Mouse (Mus musculus) MN1 (cell line): ENCODE measurements around the gene Tpm3.

Experiments
- DNase-seq: peaks from one replicate; pipeline ENCODE4 v3.0.0-alpha.2; 2016; ENCODE audit warnings: low spot score

Tpm3 gene

GRCm38 (mm10) chr3:90072294-90072693 lies at the start of gene Tpm3:
Tpm3 (plus strand) TSS chr3:90072649.
- DNase-seq = no peak

DNA sequence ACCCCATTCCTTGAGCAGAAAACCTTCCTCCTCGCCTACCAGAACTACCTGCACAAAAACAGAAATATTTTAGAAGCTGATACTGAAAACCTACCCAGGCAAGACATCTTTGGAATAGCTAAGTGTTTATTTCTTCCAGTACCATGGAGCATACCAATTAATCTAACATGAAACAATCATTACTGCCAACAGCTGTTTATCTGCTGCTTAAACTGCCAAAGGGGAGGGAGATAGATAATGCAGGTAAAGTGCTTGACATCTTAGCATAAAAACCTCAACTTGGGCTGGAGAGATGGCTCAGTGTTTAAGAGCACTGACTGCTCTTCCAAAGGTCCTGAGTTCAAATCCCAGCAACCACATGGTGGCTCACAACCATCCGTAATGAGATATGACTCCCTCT lies 37.8 kb upstream of the Tpm3 start:
- no peak for DNase-seq

GRCm38 (mm10) chr3:90036263-90036662 lies 36.2 kb upstream of the Tpm3 start:
- DNase-seq = no peak

GRCm38 (mm10) chr3:90049691-90050090 lies 22.8 kb upstream of the Tpm3 start:
- DNase-seq = no peak

DNA sequence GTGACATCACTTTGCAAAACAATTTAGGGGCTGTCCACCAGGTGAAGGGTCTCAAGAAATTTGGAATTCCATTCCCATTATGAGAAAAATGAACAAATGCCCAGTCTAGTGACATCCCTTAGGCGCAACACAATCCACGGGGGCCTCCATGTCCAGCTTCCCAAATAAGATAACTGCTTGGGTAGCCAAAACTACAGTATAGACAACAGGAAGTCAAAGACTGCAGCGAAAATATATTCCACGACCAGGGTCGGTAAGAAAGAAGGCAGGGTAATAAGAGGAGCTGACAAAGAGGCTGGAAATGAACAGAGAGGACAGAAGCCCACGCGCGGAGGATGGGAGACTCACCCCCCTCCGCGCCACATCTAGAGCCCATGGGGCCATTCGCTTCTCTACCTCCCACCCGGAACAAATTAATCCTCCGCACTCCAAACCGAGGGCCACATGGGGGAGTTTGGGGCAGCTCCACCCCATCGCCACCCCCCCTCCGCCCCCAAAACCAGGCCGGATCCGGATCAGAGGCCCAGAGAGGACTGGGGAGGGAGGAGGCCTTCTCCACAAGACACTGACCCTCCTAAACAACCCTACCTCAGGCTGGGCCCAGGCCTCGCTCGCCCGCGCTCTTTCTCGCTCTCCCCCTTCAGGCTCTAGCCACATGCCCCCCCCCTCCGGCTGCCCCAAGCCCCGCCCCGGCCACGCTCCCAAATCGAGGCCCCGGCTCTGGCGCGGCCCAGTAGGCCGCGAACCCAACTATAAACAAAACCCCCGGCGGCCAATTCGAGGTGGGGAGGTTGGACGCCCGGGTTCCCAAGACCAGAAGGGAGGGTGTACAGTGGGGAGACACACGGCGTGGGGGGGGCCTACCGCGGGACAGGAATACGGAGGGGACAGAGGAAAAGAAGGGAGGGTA lies 20.8 kb upstream of the Tpm3 start, which contains the start of gene 4933434E20Rik:
Gene 4933434E20Rik (plus strand): TSS at position 196 of the 910 bp plus-strand sequence.
- DNase-seq = peak; percentile 70

- DNase-seq = peak; percentile 98
These were observed 19.9 kb upstream of the Tpm3 start, which contains the start of gene Ubap2l for GRCm38 (mm10) chr3:90052351-90053241. Ubap2l (minus strand) TSS chr3:90052628.

DNA sequence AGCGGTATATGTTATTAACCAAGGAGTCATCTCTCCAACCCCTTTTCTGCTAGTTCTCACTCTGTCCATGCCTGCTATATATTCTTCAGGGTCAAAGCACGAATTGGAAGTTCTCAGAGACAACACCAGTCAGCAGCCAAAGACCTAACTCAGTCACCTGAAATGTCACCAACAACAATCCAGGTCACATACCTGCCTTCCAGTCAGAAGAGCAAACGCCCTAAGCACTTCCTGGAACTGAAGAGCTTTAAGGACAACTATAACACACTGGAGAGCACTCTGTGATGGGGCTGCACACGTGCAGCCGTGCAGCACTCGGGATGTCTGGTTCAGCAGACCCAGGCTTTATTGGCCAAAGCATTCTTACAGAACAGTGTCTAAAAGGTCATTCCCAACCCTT lies 10.9 kb upstream of the Tpm3 start:
- DNase-seq = no peak

GRCm38 (mm10) chr3:90062539-90062938 lies 9.9 kb upstream of the Tpm3 start:
- no peak for DNase-seq

DNA sequence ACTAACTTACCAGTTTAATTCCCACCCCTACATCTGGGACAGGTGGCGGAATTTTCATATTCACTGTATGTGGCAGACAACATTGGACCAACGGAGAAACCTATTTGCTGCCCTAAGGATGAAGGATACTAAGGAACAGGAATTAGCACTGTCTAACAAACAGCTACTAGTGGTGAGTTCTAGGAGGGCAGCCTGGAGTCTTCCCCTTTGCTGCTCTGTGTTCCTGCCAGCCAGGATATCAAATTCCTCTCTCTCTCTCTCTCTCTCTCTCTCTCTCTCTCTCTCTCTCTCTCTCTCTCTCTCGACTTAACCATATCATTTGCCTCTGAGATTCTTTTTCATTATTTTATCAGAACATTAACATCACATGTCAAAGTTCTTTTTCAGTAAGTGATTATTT lies 8.1 kb upstream of the Tpm3 start:
- no peak for DNase-seq

GRCm38 (mm10) chr3:90065553-90065952 lies 6.9 kb upstream of the Tpm3 start:
- DNase-seq = peak; percentile 70

DNA sequence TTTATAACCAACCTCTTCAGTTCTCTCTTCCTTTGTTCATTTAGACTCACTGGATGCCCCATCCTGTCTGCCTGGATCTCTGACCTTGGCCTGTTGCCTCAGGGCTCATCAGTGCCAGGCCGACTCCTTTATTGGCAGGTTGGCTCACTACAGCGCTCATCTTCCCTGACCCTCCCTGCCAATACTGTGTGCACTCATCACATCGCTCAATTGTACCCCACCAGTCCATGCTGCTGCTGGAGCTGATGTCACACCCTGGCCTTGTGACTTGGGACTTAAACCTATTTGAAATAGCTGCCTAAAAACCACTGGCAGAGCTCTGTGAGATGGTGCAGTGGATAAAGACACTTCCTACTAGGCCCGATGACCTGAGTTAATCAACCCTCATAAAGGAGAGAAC lies 4.6 kb upstream of the Tpm3 start:
- DNase-seq = no peak

DNA sequence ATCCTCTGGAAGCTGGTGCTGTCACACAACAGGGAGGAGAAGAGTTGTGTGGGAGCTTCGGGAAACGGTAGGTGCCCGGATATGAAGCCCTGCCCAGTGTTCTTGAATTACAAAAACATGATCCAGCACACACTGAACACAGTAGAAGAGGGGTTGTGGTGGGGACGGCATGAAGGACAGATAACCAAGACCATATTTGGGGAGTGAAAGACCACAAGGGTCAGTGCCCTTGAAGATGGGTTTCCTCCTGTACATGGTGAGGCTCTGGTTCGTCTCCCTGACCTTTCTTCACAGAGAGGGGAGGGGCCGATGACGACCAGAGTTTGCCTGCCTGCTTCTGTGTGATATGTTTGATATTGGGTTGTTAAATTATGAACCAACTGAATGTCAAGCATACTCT lies 2.8 kb upstream of the Tpm3 start:
- no peak for DNase-seq

DNA sequence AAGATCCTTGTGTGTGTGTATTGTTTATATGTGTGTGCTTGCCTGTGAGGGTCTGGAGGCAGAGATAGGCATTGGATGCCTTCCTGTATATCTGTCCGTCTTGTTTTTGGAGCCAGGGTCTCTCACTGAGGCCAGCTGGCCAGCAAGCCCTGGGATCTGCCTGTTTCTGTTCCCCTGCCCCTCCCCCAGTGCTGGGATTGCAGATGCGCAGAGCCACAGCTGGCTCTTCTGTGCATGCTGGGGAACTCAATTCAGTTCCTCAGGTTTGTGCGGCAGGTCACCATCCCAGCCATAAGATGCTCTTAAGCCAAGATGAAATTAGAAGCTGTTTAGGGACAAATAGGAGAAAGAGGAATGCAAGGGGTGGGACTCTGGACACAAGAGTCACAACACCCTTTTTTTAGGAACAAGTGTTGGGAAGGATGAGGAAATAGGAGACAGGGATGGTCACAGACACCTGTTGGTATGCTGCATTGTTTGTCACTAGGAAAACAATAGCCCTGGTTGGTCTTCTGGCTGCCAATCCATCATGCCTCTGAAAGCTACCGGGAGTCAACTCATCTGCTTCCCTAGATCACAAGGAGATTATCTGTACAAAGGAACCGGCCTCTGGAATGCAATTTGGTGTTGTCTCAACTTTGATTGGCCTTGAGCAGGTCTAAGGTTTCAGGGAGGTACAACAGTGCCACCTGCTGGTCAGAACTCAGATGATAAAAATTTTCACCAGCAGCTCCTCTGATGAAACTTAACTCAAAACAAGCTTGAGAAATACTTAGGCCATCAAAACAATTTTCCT lies 4.7 kb downstream of the Tpm3 start:
- peak; percentile 89 for DNase-seq

DNA sequence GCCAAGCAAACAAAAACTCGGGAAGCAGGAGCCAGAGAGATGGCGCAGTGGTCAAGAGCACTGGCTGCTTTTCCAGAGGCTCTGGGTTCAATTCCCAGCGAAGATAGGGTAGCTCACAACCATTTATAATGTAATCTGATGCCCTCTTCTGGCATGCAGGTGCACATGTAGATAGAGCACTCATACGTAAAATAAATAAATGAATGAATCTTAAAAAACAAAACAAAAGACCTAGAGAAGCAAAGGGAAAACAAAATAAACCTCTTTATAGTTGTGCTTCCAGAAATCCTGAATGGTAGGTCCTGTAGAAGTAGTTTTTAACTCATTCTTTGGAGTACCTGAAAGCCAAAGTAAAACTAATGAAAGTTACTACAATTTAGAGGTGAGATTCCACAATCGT lies 5.8 kb downstream of the Tpm3 start:
- no peak for DNase-seq

- DNase-seq = peak; percentile 97
These were observed 6.8 kb downstream of the Tpm3 start for GRCm38 (mm10) chr3:90079133-90079762.

- peak; percentile 71 for DNase-seq
These were observed 7.5 kb downstream of the Tpm3 start for GRCm38 (mm10) chr3:90079763-90080497.

DNA sequence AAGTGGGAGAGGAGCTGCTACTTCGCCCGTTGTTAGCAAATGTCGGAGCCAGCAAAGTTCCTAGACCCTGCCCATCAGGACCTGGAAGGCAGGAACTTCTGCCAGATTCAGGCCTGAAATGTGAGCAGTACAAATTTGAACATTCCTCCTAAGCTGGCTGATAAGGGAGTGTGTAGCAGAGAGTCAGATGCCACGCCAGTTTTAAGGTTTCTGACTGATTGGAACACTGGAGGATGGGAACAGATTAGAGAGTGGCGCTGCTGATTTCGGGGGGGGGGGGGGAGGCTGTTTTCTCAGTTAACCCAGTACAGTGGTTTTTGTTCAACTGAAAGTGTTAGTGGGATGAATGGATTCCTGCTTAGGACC lies 8.0 kb downstream of the Tpm3 start:
- DNase-seq = no peak

DNA sequence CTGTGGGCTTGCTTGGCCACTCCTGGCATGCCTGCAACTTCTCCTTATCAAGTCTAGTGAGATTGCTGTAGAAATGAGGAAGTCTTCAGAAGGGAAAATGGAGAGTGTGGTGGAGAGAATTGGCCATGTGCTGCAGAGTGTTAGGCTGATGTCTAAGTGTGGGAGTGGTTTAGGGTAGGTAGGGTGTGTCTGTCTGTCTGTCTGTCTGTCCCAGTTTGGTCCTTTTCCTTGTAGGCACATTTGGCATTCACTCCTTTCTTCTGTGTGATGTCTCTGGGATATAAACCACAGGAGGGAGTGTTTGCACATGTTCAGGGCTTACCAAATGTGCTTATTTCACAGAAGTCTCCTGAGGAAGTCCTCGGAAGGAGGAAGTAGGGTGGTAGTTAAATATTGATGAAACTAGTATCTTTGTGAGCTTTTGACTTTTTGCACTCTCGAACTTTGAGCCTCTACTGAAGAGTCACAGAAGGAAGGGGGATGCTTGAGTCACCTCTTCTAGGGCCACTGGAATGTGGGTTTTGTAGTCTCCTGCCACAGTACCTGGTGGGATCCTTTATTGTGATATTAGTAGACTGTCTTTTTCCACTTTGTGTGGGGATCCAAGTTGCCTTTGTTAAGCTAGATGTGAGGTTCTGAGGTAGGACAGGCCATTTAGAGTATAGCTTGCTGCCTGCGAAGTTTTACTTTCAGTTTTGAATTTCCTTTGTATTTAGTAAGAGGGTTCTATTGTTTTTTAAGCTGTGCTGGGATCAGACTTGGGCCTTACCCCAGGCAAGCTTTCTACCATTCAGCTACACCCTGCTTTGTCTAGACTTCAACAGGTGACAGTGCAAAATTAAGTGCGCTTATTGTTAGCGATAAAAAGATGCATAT lies 9.2 kb downstream of the Tpm3 start:
- no peak for DNase-seq

GRCm38 (mm10) chr3:90083034-90083433 lies 10.6 kb downstream of the Tpm3 start:
- DNase-seq = no peak
